Mouse (Mus musculus) left cerebral cortex, adult 2 months (tissue): ENCODE data around the gene Nt5dc2. TPM values are rescaled to one million over a fixed set of nuclear protein-coding genes. Genes with fewer than 3 reads are reported as not detected.

Experiments used
- DNase-seq, 2 experiments: peaks; one replicate each; pipeline ENCODE4 v3.0.0; 2021 to 2022; ENCODE audit warnings: low spot score in 2 of 2, mixed read lengths in 1 of 2; ENCODE audit errors: extremely low spot score in 1 of 2
- H3K27ac ChIP-seq: fragments of 200-600 bp; 2 replicates; pipeline ENCODE4 v1.8.1; 2022
- H3K4me3 ChIP-seq: fragments of 200-600 bp; 2 replicates; pipeline ENCODE4 v1.8.1; 2022
- CTCF ChIP-seq: fragments of 200-600 bp; IDR thresholded peaks from 2 replicates; pipeline ENCODE4 v1.8.1; 2022; ENCODE audit warnings: antibody characterized with exemption, mild to moderate bottlenecking, moderate library complexity
- intact Hi-C: fragments of 180-260 bp; cut with DNase I; formaldehyde crosslinking; loops from one replicate; pipeline ENCODE4 v1.15.1; 2025
- total RNA-seq, 2 experiments: library from RNA; stranded (reverse); gene quantifications; 2 replicates each; pipeline ENCODE4 v1.2.3; 2021

Nt5dc2 gene
- total RNA-seq, 2 experiments from 2014 or later: 2.5 to 2.8 TPM

DNA sequence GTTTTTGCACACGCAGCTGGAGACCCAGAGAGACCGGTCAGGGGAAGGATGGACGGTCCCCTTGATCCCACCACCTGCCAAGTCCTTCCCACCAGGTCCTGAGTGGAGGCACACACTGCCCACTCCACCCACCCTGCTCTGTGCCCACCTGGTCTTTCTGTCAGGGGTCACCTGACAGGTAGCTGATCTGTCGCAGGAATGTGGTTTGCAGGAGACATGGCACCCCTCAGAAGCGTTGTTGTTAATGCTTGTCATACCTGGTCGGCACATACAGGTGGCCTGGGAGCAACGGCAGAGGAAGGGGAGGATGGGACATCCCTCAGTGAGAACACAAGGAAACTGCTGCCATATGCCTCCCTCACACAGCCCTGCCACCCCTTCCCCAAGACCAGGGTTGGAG is 30.3 kb downstream of the Nt5dc2 start:
- Histone ChIP-seq H3K27ac (no peak overlapping the region), H3K4me3 (no peak overlapping the region)
- no peak for DNase-seq
- intact Hi-C loops: no loop called here
- no peak for TF ChIP-seq CTCF

DNA sequence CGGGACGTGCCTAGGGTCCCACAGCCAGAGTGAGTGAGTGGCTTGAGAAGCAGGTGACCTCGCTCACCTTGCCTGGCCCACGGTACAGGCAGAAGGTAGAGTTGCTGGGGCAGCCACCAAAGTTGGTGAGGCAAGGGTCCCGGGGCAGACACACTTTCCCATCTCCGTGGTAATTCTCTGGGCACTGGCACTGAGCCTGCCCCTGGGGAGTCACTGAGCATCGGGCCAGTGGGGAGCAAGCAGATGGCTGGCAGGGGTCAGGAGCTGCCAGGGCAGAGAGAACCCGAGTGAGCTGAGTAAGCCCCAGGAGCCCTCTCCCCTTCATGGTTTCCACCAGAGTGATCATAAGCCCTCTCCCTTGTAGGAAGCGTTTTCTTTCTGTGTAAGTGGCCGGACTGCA is 30.8 kb downstream of the Nt5dc2 start:
- intact Hi-C loops: no loop called here
- Histone ChIP-seq H3K27ac (no peak overlapping the region), H3K4me3 (no peak overlapping the region)
- no peak for TF ChIP-seq CTCF
- no peak for DNase-seq

GRCm38 (mm10) chr14:31164067-31164466 is 33.2 kb downstream of the Nt5dc2 start:
- TF ChIP-seq CTCF: no peak
- no peak overlapping the region for H3K27ac ChIP-seq
- DNase-seq: no peak
- no peak overlapping the region for H3K4me3 ChIP-seq
- intact Hi-C loops: no loop called here

- H3K4me3 ChIP-seq: no peak overlapping the region
- DNase-seq: no peak
- TF ChIP-seq CTCF: no peak
- intact Hi-C loops: no loop called here
- no peak overlapping the region for H3K27ac ChIP-seq
These were observed 34.2 kb downstream of the Nt5dc2 start for GRCm38 (mm10) chr14:31165010-31165409.

- Histone ChIP-seq H3K4me3 (no peak overlapping the region), H3K27ac (no peak overlapping the region)
- no peak for DNase-seq
- no peak for TF ChIP-seq CTCF
- intact Hi-C loops: no loop called here
These were observed 34.6 kb downstream of the Nt5dc2 start for GRCm38 (mm10) chr14:31165458-31165857.

DNA sequence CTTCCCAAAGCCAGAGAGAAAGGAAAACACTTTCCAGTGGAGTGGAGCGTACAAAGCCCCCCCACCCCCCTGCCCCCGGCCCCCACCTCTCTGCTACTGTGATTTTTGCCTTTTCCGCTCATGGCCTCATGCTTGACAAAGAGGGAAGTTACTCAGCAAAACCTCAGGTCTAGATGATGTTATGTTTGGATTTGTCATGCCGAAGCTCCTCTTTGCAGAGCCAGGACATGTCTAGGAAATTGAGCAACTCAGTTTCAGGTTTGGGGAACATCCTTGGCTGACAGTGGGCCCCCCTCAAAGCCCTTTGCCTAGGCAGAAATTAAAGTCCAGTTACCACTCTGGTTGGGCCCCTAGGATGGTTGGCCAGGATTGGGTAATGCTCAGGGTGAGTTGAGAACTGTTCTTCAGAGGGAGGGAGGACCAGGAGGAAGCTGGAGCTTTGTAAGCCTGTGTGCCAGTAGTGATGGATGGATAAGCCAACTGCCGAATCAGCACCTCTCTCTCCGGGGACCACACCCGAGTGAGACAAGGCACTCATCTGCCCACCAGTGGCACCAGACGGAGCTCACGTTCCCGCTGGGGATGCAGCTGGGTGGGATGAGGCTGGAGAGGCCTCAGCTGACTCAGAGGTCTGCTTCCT is 35.3 kb downstream of the Nt5dc2 start:
- intact Hi-C loops: no loop called here
- no peak for TF ChIP-seq CTCF
- H3K27ac ChIP-seq: no peak overlapping the region
- no peak overlapping the region for H3K4me3 ChIP-seq
- DNase-seq: no peak

- no peak for TF ChIP-seq CTCF
- DNase-seq: no peak
- Histone ChIP-seq H3K4me3 (no peak overlapping the region), H3K27ac (no peak overlapping the region)
- intact Hi-C loops: no loop called here
These were observed 36.0 kb downstream of the Nt5dc2 start for GRCm38 (mm10) chr14:31166827-31167226.

- Histone ChIP-seq H3K4me3 (peak within 1 kb of the TSS; percentile 28), H3K27ac (no peak within 1 kb of the TSS)
- TF ChIP-seq CTCF: no peak
- intact Hi-C loops: no loop called here
- no peak for DNase-seq
These were observed 37.6 kb downstream of the Nt5dc2 start, which contains the start of gene Stab1 for GRCm38 (mm10) chr14:31168425-31168824. Gene Stab1 (minus strand): TSS chr14:31168641.

- TF ChIP-seq CTCF: no peak
- no peak overlapping the region for H3K27ac ChIP-seq
- intact Hi-C loops: no loop called here
- H3K4me3 ChIP-seq: no peak overlapping the region
- DNase-seq: no peak
These were observed 38.7 kb downstream of the Nt5dc2 start for GRCm38 (mm10) chr14:31169508-31169907.

DNA sequence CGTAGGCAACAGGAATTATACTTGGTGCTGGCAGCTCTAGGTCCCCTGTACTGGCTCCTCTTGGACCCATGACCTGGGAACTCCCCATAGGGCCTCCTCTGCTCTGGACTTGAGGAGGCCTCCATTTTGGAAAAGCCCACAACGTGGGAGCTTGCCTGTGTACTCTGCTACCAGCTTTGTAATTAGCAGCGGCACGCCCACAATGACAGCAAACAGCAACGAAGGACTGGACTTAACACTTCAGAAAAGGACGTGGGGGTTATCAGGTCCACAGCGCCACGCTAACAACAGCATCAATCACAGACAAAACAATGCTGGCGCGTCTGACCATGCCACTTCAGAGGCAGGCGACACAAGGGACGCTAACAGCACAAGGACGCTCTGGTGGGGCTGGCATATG is 40.1 kb downstream of the Nt5dc2 start:
- Histone ChIP-seq H3K4me3 (no peak overlapping the region), H3K27ac (no peak overlapping the region)
- TF ChIP-seq CTCF: no peak
- DNase-seq: no peak
- intact Hi-C loops: no loop called here

GRCm38 (mm10) chr14:31171386-31171785 is 40.5 kb downstream of the Nt5dc2 start:
- intact Hi-C loops: no loop called here
- Histone ChIP-seq H3K4me3 (no peak overlapping the region), H3K27ac (no peak overlapping the region)
- no peak for TF ChIP-seq CTCF
- no peak for DNase-seq

DNA sequence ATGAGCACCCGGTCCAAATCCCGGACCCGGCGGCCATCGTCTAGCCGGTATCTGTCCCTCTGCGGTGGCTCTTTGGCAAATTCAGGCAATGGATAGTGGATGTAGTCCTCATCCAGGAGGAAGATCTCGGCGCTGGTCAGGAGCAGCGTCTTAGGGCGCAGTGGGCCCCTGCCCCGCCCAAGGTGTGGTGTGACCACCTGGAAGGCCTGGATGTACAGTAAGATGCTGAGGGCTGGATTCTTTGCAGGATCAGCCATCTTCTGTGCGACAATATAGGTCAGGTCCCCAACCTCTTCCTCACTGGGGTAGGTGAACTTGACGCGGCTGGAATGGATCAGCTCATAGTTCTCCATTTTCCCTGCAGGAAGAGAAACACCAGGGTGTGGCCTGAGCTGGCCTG is 41.0 kb downstream of the Nt5dc2 start:
- no peak for DNase-seq
- no peak for TF ChIP-seq CTCF
- no peak overlapping the region for H3K27ac ChIP-seq
- intact Hi-C loops: no loop called here
- no peak overlapping the region for H3K4me3 ChIP-seq

DNA sequence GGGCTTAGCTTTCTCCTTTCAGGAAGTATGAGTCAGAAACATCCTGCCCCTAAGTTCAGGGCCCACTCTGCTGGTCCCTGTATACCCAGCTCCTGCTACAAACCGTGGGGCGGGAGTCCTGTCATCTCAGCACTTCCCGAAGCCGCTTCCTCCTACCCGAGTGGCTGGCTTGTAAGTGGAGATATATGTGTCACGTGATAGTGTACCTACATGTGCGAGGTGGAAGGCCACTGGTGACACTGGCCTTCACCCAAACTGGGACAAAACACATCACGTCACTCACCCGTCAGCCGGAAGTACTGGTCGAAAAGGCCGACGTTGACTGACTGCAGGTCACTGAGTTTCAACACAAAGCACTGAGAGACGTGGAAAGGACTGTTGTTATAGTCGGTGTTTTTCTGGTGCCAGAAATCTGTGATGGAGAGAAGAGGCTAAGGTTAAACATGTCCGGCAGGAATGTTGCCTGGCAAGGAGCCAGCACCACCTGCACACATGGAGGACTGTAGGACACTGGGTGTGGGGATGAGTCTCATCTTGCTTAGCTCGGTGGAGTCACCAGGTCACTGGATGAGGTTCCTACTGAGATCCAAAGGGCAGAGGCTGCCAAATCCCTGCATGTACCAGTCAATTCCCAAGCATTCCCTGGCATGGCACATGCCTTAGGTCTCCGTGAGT is 42.1 kb downstream of the Nt5dc2 start:
- DNase-seq: no peak
- Histone ChIP-seq H3K27ac (no peak overlapping the region), H3K4me3 (no peak overlapping the region)
- intact Hi-C loops: no loop called here
- no peak for TF ChIP-seq CTCF
